Mouse (Mus musculus) liver, embryonic 16.5 days (tissue): ENCODE results near the gene Uck2. TPM values are rescaled to one million over a fixed set of nuclear protein-coding genes. Genes with fewer than 3 reads are reported as not detected.

Experiments used
- ATAC-seq: fragments of 200-750 bp; cut with Nextera tagmentation; 2 replicates; pipeline ENCODE4 v1.8.0; 2017; ENCODE audit warnings: low read depth, mild to moderate bottlenecking, moderate number of reproducible peaks, moderate library complexity
- H3K27ac ChIP-seq: fragments of 300-500 bp; sonication (generic); 2 replicates; pipeline ENCODE4 v1.5.1; 2014; ENCODE audit warnings: mild to moderate bottlenecking, low read length
- H3K27me3 ChIP-seq: fragments of 300-500 bp; sonication (generic); 2 replicates; pipeline ENCODE4 v1.6.1; 2014; ENCODE audit warnings: low read depth, low read length, mixed read lengths; ENCODE audit not compliant: control insufficient read depth, insufficient read depth
- H3K36me3 ChIP-seq: fragments of 300-500 bp; sonication (generic); 2 replicates; pipeline ENCODE4 v1.6.1; 2014; ENCODE audit warnings: mild to moderate bottlenecking; ENCODE audit not compliant: control insufficient read depth, insufficient read depth
- H3K4me1 ChIP-seq: fragments of 300-500 bp; sonication (generic); 2 replicates; pipeline ENCODE4 v1.6.1; 2014; ENCODE audit warnings: low read depth, low read length, mixed read lengths; ENCODE audit not compliant: control insufficient read depth
- H3K4me2 ChIP-seq: fragments of 300-500 bp; sonication (generic); 2 replicates; pipeline ENCODE4 v1.6.1; 2014; ENCODE audit warnings: low read depth, low read length, mixed read lengths
- H3K4me3 ChIP-seq: fragments of 300-500 bp; sonication (generic); 2 replicates; pipeline ENCODE4 v1.5.1; 2014; ENCODE audit warnings: low read depth, mild to moderate bottlenecking, low read length
- H3K9ac ChIP-seq: fragments of 300-500 bp; sonication (generic); 2 replicates; pipeline ENCODE4 v1.6.1; 2014; ENCODE audit warnings: low read depth, low read length
- H3K9me3 ChIP-seq: fragments of 300-500 bp; sonication (generic); replicated peaks from 2 replicates; pipeline ENCODE4 v1.6.1; 2016; ENCODE audit warnings: low read length; ENCODE audit not compliant: control insufficient read depth
- WGBS: fragments of 180-500 bp; shearing (Covaris S2); extraction: QIAGEN DNeasy Blood & Tissue Kit; methylation state at CpG from one replicate; pipeline ENCODE4 v1.1.7; 2014; ENCODE audit not compliant: insufficient replicate concordance; 5-methylcytosine and 5-hydroxymethylcytosine counted together
- polyA plus RNA-seq: library from polyadenylated mRNA; unstranded; fragments of >200 nt; fragmentation: Nextera tagmentation; extraction: Ambion mirVana; gene quantifications from 2 replicates; pipeline ENCODE4 v1.2.1, GENCODE M21; 2015

The Uck2 gene
- polyA plus RNA-seq, 1 experiment from 2014 or later, result 30.8 TPM

GRCm38 (mm10) chr1:167220303-167221174 is 64.6 kb downstream of the Uck2 start:
- no peak overlapping the region for H3K4me2 ChIP-seq
- no peak overlapping the region for H3K27ac ChIP-seq
- H3K36me3 ChIP-seq, result no peaks in the 10 kb centered on the region
- H3K4me1 ChIP-seq, result peaks cover 3% of the 10 kb centered on the region; the same call in 1 of the 2 replicates
- ATAC-seq, result peak; percentile 45; the same call in 1 of the 2 replicates
- no peak overlapping the region for H3K9ac ChIP-seq
- no peaks in the 10 kb centered on the region for H3K27me3 ChIP-seq
- H3K4me3 ChIP-seq, result no peak overlapping the region
- WGBS, result under 1% methylated on average over 5 of the region's 5 CpGs
- H3K9me3 ChIP-seq, result no peaks in the 10 kb centered on the region

- no peak for ATAC-seq
- no peak overlapping the region for H3K27ac ChIP-seq
- no peaks in the 10 kb centered on the region for H3K9me3 ChIP-seq
- no peaks in the 10 kb centered on the region for H3K4me1 ChIP-seq
- H3K27me3 ChIP-seq, result no peaks in the 10 kb centered on the region
- H3K9ac ChIP-seq, result no peak overlapping the region
- H3K4me3 ChIP-seq, result no peak overlapping the region
- H3K4me2 ChIP-seq, result no peak overlapping the region
- 48% methylated on average over 3 of the region's 3 CpGs for WGBS
- no peaks in the 10 kb centered on the region for H3K36me3 ChIP-seq
Measured at GRCm38 (mm10) chr1:167215460-167215859, 69.7 kb downstream of the Uck2 start.

- Histone ChIP-seq H3K4me2 (no peak overlapping the region), H3K4me1 (no peaks in the 10 kb centered on the region), H3K36me3 (no peaks in the 10 kb centered on the region), H3K27ac (no peak overlapping the region), H3K9ac (no peak overlapping the region), H3K4me3 (no peak overlapping the region), H3K9me3 (no peaks in the 10 kb centered on the region), H3K27me3 (no peaks in the 10 kb centered on the region)
- ATAC-seq, result no peak
- WGBS, result 82% methylated on average over 1 of the region's 1 CpGs
Measured at GRCm38 (mm10) chr1:167212710-167213109, 72.4 kb downstream of the Uck2 start.

GRCm38 (mm10) chr1:167211979-167212614 is 73.0 kb downstream of the Uck2 start:
- H3K27me3 ChIP-seq, result no peaks in the 10 kb centered on the region

DNA sequence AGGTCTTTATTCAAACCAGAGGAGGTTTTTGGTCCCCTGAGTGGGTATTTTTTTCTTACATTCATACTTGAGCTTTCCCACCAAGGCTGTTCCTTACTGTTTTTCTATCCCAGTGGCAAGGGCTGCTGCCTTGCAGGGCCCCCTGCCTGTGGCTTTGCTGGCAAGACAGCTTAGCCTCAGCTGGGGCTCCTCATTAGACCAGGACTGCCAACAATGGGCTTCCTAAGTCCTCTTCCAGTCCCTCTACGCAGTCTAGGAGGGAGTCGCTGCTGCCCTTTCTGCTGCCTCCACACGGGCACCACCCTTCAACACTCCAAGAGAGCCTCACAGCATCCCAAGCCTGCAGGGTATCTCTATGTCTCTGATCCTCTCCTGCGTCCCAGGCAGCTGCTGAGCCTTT is 76.3 kb downstream of the Uck2 start:
- no peak overlapping the region for H3K9ac ChIP-seq
- no peak for ATAC-seq
- WGBS, result 52% methylated on average over 4 of the region's 4 CpGs
- no peaks in the 10 kb centered on the region for H3K27me3 ChIP-seq
- no peak overlapping the region for H3K4me2 ChIP-seq
- H3K4me3 ChIP-seq, result no peak overlapping the region
- H3K9me3 ChIP-seq, result no peaks in the 10 kb centered on the region
- H3K27ac ChIP-seq, result no peak overlapping the region
- no peaks in the 10 kb centered on the region for H3K36me3 ChIP-seq
- H3K4me1 ChIP-seq, result no peaks in the 10 kb centered on the region

More at GRCm38 (mm10) chr1:167211979-167212614, 73.0 kb downstream of the Uck2 start:
- WGBS, result 26% methylated on average over 7 of the region's 7 CpGs
- H3K9me3 ChIP-seq, result no peaks in the 10 kb centered on the region
- H3K4me2 ChIP-seq, result no peak overlapping the region
- H3K36me3 ChIP-seq, result no peaks in the 10 kb centered on the region
- no peak overlapping the region for H3K27ac ChIP-seq
- no peak overlapping the region for H3K4me3 ChIP-seq
- no peak for ATAC-seq
- no peak overlapping the region for H3K9ac ChIP-seq
- H3K4me1 ChIP-seq, result no peaks in the 10 kb centered on the region

GRCm38 (mm10) chr1:167205177-167205750 is 79.9 kb downstream of the Uck2 start:
- H3K9me3 ChIP-seq, result no peaks in the 10 kb centered on the region

GRCm38 (mm10) chr1:167204421-167204820 is 80.7 kb downstream of the Uck2 start:
- 58% methylated on average over 1 of the region's 1 CpGs for WGBS
- no peak overlapping the region for H3K4me3 ChIP-seq
- H3K27ac ChIP-seq, result no peak overlapping the region
- no peaks in the 10 kb centered on the region for H3K4me1 ChIP-seq
- no peaks in the 10 kb centered on the region for H3K36me3 ChIP-seq
- H3K9ac ChIP-seq, result no peak overlapping the region
- no peak overlapping the region for H3K4me2 ChIP-seq
- no peaks in the 10 kb centered on the region for H3K27me3 ChIP-seq
- no peak for ATAC-seq
- H3K9me3 ChIP-seq, result no peaks in the 10 kb centered on the region

More at GRCm38 (mm10) chr1:167205177-167205750, 79.9 kb downstream of the Uck2 start:
- Histone ChIP-seq H3K4me1 (no peaks in the 10 kb centered on the region), H3K9ac (no peak overlapping the region), H3K4me3 (no peak overlapping the region), H3K27ac (no peak overlapping the region), H3K27me3 (no peaks in the 10 kb centered on the region), H3K4me2 (no peak overlapping the region), H3K36me3 (no peaks in the 10 kb centered on the region)
- 67% methylated on average over 8 of the region's 8 CpGs for WGBS
- no peak for ATAC-seq

- WGBS, result 66% methylated on average over 8 of the region's 8 CpGs
- Histone ChIP-seq H3K36me3 (no peaks in the 10 kb centered on the region), H3K4me2 (no peak overlapping the region), H3K4me1 (no peaks in the 10 kb centered on the region), H3K4me3 (no peak overlapping the region), H3K9ac (no peak overlapping the region), H3K27me3 (no peaks in the 10 kb centered on the region), H3K27ac (no peak overlapping the region), H3K9me3 (no peaks in the 10 kb centered on the region)
- no peak for ATAC-seq
Measured at GRCm38 (mm10) chr1:167194766-167195165, 90.4 kb downstream of the Uck2 start.

- H3K4me2 ChIP-seq, result no peak overlapping the region
- H3K27ac ChIP-seq, result no peak overlapping the region
- no peak overlapping the region for H3K4me3 ChIP-seq
- H3K4me1 ChIP-seq, result no peaks in the 10 kb centered on the region
- no peak for ATAC-seq
- H3K36me3 ChIP-seq, result no peaks in the 10 kb centered on the region
- no peaks in the 10 kb centered on the region for H3K27me3 ChIP-seq
- H3K9ac ChIP-seq, result no peak overlapping the region
- no peaks in the 10 kb centered on the region for H3K9me3 ChIP-seq
- 30% methylated on average over 5 of the region's 5 CpGs for WGBS
Measured at GRCm38 (mm10) chr1:167187791-167188190, 97.3 kb downstream of the Uck2 start.
